Mouse (Mus musculus): ENCODE results near the gene Tecpr2. TPM values are rescaled to one million over a fixed set of nuclear protein-coding genes. Genes with fewer than 3 reads are reported as not detected.

The Tecpr2 gene
- polyA plus RNA-seq, 1 experiment = 4.0 TPM

DNA sequence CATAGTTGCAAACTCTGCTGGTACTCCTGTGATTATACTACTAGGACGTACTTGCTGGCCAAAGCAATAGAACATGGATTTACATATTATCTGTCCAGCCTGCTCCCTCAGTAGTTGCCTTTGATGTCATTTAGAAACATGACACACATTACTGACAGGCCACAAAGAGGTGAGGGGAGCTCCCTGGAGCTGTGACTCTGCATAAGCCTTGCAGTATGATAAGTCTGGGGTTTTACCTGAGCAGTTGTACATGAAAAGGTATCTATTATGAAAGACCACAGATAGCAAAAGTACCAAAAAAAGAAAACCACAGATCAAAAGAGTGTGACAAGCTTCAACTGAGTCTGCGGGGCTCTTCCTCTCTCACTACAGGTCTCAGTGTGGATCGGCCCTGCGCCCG is 50.3 kb downstream of the Tecpr2 start:
- peaks cover 5% of the 10 kb centered on the region; the same call in 1 of the 2 replicates for H3K9me3 ChIP-seq
- TF ChIP-seq GATA1 (IDR thresholded peaks at IDR 0.05; ENCODE audit: borderline replicate concordance, low read length) (no peak), FLI1 (IDR thresholded peaks at IDR 0.05; ENCODE audit: low read length) (no peak)
- no peaks in the 10 kb centered on the region for H3K27me3 ChIP-seq (replicated peaks)
- H3K36me3 ChIP-seq (replicated peaks; ENCODE audit: low read length) = peaks cover 98% of the 10 kb centered on the region
- H3K4me1 ChIP-seq = peaks cover 51% of the 10 kb centered on the region
- H3K4me3 ChIP-seq (replicated peaks) = no peak overlapping the region

DNA sequence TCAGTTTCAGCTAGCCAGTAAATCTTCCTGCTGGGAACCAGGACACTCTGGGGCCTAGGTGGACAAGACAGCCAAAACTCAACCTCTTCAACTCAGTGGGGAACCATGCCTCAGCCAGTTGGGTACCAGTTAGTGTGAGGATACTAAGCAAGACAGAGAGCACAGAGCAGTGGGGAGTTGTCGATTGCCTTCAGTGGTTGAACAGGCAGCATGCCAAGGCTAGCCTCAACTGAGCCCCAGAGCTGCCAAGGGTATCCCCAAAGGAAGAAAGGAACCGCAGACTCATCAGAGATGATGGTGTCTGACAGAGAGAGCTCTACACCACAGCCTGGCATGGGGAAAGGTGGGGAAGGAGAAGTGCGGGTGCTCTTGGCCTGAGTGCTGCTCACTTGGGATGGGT is 51.8 kb downstream of the Tecpr2 start:
- TF ChIP-seq FLI1 (IDR thresholded peaks at IDR 0.05; ENCODE audit: low read length) (no peak), GATA1 (IDR thresholded peaks at IDR 0.05; ENCODE audit: borderline replicate concordance, low read length) (no peak)
- H3K36me3 ChIP-seq (replicated peaks; ENCODE audit: low read length) = peaks cover 99% of the 10 kb centered on the region

DNA sequence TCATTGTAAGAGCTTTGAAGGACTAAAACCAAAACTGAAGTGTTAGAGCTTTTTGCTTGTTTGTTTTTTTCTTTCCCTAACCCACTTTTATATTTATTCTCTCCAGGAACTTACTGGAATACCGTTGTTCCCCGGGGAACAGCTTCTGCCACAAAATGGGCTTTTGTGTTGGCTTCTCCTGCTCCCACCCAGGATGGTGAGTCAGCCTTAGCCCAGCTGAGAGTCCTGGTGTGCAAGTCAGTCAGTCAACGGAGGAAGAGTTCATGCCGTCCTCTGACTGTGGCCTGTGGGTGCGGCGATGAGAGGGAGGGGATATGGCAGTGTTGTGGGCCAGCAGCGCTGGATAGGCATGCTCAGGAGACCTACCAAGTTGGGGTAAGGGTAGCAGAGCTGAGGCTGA is 57.2 kb downstream of the Tecpr2 start:
- TF ChIP-seq FLI1 (IDR thresholded peaks at IDR 0.05; ENCODE audit: low read length) (no peak), GATA1 (IDR thresholded peaks at IDR 0.05; ENCODE audit: borderline replicate concordance, low read length) (no peak)
- peaks cover 95% of the 10 kb centered on the region for H3K36me3 ChIP-seq (replicated peaks; ENCODE audit: low read length)

More for the DNA sequence above, 51.8 kb downstream of the Tecpr2 start:
- no peak overlapping the region for H3K4me3 ChIP-seq (replicated peaks)
- H3K4me1 ChIP-seq = peaks cover 45% of the 10 kb centered on the region
- H3K27me3 ChIP-seq (replicated peaks) = no peaks in the 10 kb centered on the region
- H3K9me3 ChIP-seq = peaks cover 5% of the 10 kb centered on the region; the same call in 1 of the 2 replicates

DNA sequence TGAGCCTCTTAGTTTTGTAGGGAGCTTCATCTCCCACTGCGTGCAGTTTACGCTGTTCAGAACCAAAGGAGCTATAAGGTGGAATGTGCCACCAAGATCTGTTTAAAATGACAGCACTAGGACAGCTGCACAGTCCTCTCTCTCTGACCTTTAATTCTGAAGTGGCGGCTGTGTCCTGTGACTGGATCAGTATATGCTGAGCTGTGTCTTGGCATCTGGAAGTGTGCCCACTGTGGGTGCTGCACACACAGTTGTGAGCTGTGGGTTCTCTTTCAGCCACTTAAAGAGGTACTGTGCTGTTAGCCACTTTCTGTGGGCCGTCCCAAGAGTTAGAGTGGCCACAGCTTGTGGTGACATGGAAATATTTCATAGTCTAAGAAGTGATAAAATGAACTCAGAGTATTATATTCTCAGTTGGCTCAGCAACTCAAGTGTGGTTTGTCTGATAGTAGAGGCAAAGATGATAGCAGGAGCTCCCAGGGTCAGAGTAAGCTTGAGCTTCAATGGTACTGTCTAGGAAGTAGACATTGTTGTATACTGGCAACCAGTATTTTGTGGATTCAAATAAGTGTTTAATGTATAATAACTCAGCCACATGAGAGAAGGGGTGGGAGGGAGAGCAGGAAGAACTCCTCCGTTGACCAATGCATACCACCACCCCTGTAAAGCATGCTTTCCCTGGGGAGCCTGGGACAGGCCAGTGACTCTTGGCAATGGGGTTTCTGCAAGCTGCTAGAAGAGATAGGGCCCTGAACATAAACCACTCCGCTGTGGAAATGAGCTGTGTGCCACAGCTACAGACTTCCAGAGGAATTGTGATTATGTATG is 59.2 kb downstream of the Tecpr2 start:
- TF ChIP-seq GATA1 (IDR thresholded peaks at IDR 0.05; ENCODE audit: borderline replicate concordance, low read length) = no peak
- no peak for TF ChIP-seq FLI1 (IDR thresholded peaks at IDR 0.05; ENCODE audit: low read length)
- H3K4me3 ChIP-seq (replicated peaks) = no peak overlapping the region
- peaks cover 56% of the 10 kb centered on the region for H3K4me1 ChIP-seq
- H3K27me3 ChIP-seq (replicated peaks) = no peaks in the 10 kb centered on the region
- H3K36me3 ChIP-seq (replicated peaks; ENCODE audit: low read length) = peaks cover 93% of the 10 kb centered on the region
- no peaks in the 10 kb centered on the region for H3K9me3 ChIP-seq

More for the DNA sequence above, 57.2 kb downstream of the Tecpr2 start:
- no peaks in the 10 kb centered on the region for H3K9me3 ChIP-seq
- H3K27me3 ChIP-seq (replicated peaks) = no peaks in the 10 kb centered on the region
- peaks cover 38% of the 10 kb centered on the region for H3K4me1 ChIP-seq
- peak overlapping the region; percentile 15 for H3K4me3 ChIP-seq (replicated peaks)

DNA sequence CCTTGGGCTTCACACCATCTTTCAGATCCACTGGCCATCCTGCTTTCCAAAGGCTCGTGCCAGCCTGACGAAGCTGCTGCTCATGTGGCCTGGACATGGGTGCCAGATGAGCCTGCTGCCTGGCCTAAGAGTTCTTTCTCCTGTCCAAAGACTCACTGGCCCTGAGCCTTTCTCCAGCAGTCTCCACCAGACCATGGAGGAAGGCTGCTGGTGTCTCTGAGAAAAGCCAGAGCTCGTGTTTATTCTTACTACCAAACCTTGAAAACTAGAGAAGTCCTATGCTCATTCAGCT is 59.8 kb downstream of the Tecpr2 start:
- Histone ChIP-seq H3K4me3 (replicated peaks) (no peak overlapping the region), H3K9me3 (no peaks in the 10 kb centered on the region), H3K36me3 (replicated peaks; ENCODE audit: low read length) (peaks cover 93% of the 10 kb centered on the region), H3K4me1 (peaks cover 62% of the 10 kb centered on the region), H3K27me3 (replicated peaks) (no peaks in the 10 kb centered on the region)
- TF ChIP-seq FLI1 (IDR thresholded peaks at IDR 0.05; ENCODE audit: low read length) (no peak), GATA1 (IDR thresholded peaks at IDR 0.05; ENCODE audit: borderline replicate concordance, low read length) (no peak)

DNA sequence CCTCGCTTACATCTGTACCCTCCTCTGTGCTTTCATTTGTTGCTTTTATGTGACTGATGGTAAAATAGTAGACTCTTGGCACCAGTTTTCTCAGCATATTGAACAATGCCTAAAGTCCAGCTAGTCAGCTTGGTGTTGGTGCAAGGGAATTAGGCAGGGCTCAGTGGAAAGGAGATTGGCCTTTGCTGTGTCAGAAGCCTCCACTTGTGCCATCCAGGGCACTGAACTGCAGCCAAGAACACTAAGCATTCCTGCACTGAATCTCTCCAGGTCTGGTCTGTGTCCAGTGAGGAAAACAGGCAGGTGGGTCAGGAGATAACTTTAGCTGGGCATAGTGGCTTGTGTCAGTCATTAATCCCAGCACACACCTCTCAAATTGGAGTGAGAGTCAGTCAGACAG is 60.3 kb downstream of the Tecpr2 start:
- Histone ChIP-seq H3K4me3 (replicated peaks) (no peak overlapping the region), H3K4me1 (peaks cover 61% of the 10 kb centered on the region), H3K27me3 (replicated peaks) (no peaks in the 10 kb centered on the region), H3K9me3 (no peaks in the 10 kb centered on the region), H3K36me3 (replicated peaks; ENCODE audit: low read length) (peaks cover 91% of the 10 kb centered on the region)
- no peak for TF ChIP-seq GATA1 (IDR thresholded peaks at IDR 0.05; ENCODE audit: borderline replicate concordance, low read length)
- TF ChIP-seq FLI1 (IDR thresholded peaks at IDR 0.05; ENCODE audit: low read length) = no peak

DNA sequence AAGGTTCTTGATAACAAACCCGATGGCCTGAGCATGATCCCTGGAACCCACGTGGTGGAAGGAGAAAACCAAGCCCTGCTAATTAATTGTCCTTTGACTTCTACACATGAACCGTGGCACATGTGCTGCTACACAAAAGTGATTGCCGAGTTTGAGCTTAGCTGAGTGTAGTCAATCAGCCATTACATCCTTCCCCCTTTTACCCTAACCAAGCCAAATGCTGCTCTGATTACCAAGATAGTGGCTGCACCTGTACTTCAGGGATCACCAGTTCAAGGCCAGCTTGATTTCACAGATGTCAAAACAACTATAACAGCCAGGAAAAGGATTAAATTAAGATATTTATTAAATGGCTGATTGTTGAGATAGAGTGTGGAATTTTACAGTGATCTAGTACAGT is 61.1 kb downstream of the Tecpr2 start:
- no peaks in the 10 kb centered on the region for H3K27me3 ChIP-seq (replicated peaks)
- H3K4me3 ChIP-seq (replicated peaks) = no peak overlapping the region
- peaks cover 91% of the 10 kb centered on the region for H3K36me3 ChIP-seq (replicated peaks; ENCODE audit: low read length)
- H3K4me1 ChIP-seq = peaks cover 59% of the 10 kb centered on the region
- TF ChIP-seq GATA1 (IDR thresholded peaks at IDR 0.05; ENCODE audit: borderline replicate concordance, low read length) (no peak), FLI1 (IDR thresholded peaks at IDR 0.05; ENCODE audit: low read length) (no peak)
- H3K9me3 ChIP-seq = no peaks in the 10 kb centered on the region

DNA sequence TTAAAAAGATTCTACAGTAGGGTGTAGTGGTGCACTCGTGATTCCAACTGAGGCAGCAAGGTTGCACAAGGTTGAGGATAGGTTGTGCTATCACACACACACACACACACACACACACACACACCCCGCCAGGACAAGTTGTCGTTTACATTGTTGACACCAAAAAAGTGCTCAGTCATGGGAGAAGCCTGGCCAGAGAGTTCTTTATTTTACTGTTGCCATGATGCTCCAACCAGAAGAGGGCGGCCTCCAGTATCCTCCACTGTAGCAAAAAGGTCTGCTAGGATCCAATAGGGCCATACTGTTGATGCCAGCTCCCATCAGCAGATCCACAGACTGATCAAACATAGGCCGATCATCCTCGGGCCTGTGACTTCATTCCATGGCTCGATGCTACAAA is 62.2 kb downstream of the Tecpr2 start:
- H3K4me1 ChIP-seq = peaks cover 50% of the 10 kb centered on the region
- H3K4me3 ChIP-seq (replicated peaks) = no peak overlapping the region
- H3K36me3 ChIP-seq (replicated peaks; ENCODE audit: low read length) = peaks cover 91% of the 10 kb centered on the region
- peaks cover 4% of the 10 kb centered on the region; the same call in 1 of the 2 replicates for H3K9me3 ChIP-seq
- TF ChIP-seq GATA1 (IDR thresholded peaks at IDR 0.05; ENCODE audit: borderline replicate concordance, low read length) (no peak), FLI1 (IDR thresholded peaks at IDR 0.05; ENCODE audit: low read length) (no peak)
- no peaks in the 10 kb centered on the region for H3K27me3 ChIP-seq (replicated peaks)

DNA sequence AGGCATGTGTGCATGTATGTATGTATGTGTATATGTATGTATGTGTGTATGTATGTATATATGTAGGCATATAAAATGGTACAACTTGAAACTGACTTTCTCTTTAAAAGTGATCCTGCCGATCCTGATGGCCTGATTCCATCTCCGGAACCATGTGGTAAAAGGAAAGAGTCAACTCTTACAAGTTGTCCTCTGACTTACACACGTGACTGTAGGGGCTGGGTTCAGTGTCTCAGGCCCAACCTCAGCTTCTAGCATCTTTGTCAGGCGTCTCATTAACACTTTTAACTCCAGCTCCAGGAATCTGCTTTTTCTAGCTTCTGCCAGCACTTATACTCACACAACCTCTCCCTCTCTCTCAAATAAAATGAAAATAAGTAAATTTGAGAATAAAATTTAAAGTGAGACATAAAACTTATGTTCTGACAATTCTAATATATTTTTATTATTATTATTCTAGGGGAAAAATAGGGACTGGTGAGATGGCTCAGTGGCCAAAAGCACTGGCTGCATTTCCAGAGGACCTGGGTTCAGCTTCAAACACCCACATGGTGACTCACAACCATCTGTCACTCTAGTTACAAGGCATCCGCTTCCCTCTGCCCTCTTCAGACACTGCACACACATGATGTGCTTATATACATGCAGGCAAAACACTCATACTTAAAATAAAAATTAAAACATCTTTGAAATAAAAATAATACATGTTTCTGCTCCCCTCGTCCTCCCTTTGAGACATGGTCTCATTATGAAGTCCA is 63.7 kb downstream of the Tecpr2 start:
- H3K36me3 ChIP-seq (replicated peaks; ENCODE audit: low read length) = peaks cover 90% of the 10 kb centered on the region
- peaks cover 10% of the 10 kb centered on the region; the same call in 1 of the 2 replicates for H3K9me3 ChIP-seq
- TF ChIP-seq GATA1 (IDR thresholded peaks at IDR 0.05; ENCODE audit: borderline replicate concordance, low read length) (no peak), FLI1 (IDR thresholded peaks at IDR 0.05; ENCODE audit: low read length) (no peak)
- H3K4me3 ChIP-seq (replicated peaks) = no peak overlapping the region
- no peaks in the 10 kb centered on the region for H3K27me3 ChIP-seq (replicated peaks)
- H3K4me1 ChIP-seq = peaks cover 48% of the 10 kb centered on the region

DNA sequence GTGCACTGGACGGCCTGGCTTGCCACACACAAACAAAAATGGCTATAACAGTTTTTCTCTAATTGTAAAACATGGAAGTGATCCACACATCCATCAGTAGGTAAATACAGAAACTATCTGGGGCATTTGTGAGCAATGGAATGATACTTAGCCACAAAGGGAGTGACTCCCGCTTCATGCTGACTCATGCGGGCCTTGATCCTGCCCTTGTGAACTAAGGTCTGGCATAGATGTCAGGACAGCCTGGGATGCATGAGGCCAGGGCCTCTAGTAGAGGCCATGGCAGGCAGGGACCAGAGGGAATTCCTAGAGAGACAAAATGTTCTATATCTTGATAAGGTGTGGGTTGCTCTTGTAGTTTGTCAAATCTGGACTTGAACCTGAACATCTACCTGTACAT is 64.4 kb downstream of the Tecpr2 start:
- Histone ChIP-seq H3K4me3 (replicated peaks) (no peak overlapping the region), H3K27me3 (replicated peaks) (no peaks in the 10 kb centered on the region), H3K9me3 (peaks cover 10% of the 10 kb centered on the region; the same call in 1 of the 2 replicates), H3K4me1 (peaks cover 42% of the 10 kb centered on the region), H3K36me3 (replicated peaks; ENCODE audit: low read length) (peaks cover 90% of the 10 kb centered on the region)
- no peak for TF ChIP-seq GATA1 (IDR thresholded peaks at IDR 0.05; ENCODE audit: borderline replicate concordance, low read length)
- TF ChIP-seq FLI1 (IDR thresholded peaks at IDR 0.05; ENCODE audit: low read length) = no peak

Data from megakaryocyte, embryonic 14.5 days (primary cell).